Mouse (Mus musculus): ENCODE measurements around the gene Gm28051. TPM values are rescaled to one million over a fixed set of nuclear protein-coding genes. Genes with fewer than 3 reads are reported as not detected.

Gene Gm28051
- total RNA-seq, 2 experiments from 2014 or later, result not detected

DNA sequence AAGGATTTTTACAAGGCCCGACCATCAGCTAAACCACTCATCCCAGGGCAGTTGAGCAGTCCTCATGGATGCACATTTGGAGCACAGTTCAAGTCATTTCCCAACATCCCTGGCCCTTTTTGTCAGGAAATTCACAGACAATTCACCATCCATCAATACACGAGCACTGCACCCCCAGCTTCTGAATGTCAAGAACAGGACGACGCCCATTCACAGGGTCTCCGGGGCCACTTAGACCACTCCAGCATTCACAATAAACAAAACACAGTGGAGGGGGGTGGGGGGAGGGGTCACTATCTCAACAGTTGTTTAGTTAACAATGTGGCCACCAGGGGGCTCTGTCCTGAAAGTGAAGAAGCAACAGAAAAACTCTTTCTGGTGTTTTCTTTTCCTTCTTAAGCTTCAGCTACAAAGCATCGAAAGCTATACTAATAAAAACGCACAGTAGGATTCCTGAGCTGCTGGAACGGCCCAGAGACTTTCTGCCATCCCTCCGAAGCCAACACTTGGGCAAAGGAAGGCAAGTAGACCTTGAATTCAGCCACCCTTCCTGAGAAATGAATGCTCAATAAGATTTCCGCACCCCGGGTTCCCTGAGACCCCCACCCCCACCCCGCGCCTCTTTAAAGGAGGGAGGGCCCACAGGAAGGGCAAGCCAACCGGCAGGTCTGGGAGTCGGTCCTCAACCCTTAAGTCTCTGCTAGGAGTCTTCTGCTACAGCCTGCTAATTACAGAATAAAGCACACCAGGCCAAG lies 55.0 kb downstream of the Gm28051 start:
- peak overlapping the region; percentile 97 for H3K4me3 ChIP-seq
- intact Hi-C loops (cut with DNase I), result loop anchor here (5.0 kb wide), 1 partner anchor 80 kb away; no protein-coding TSS in a partner anchor
- peak; percentile 81 for TF ChIP-seq CTCF (IDR thresholded peaks at IDR 0.05)
- peak; percentile 83 for DNase-seq
- peak overlapping the region; percentile 91 for H3K27ac ChIP-seq

DNA sequence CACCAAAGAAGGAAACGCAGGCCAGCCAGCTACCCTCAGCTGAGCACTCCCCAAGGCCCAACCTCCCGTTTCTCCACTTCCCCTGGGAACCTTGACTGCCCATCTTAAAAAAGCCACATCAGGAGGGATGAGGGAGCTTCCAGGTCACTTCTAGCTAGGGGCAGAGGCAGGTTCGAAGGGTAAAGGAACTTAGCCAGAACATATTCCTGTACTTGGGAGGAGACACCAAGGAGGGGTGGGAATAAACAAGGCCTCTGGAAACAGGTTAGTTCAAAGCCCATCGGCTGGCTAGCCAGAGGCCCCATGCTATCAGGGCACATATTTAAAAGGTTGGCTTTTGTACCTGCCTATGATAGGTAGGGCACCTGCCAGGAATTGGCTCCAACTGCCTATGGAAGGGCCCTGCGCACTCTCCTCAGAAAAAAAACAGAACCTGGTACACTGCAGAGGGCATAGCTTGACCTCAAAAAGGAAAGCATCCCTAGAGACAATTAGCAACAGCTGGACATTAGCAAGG lies 55.8 kb downstream of the Gm28051 start:
- TF ChIP-seq CTCF (IDR thresholded peaks at IDR 0.05), result no peak
- Histone ChIP-seq H3K27ac (no peak overlapping the region; the same call in 1 of the 2 replicates), H3K4me3 (no peak overlapping the region)
- no peak for DNase-seq
- intact Hi-C loops (cut with DNase I), result loop anchor here (5.0 kb wide), 1 partner anchor 79 kb away; no protein-coding TSS in a partner anchor

DNA sequence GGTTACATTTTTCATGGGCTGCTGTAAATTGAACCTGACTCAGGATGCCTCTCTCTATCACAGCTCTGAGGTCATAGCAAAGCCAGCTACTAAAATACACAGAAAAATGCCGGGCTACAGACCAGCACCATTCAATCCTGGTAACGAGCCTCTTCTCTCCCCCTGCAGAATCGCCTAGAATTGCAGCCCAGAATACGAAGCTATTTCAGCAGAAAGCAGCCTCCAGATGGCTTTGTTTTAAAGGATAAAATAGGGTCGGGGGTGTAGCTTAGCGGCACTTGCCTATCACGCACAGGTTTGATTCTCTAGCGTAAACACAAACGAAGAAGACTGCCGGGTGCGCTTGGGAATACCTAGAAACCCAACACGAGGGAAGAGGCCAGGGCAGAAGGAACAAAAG lies 57.1 kb downstream of the Gm28051 start:
- no peak for TF ChIP-seq CTCF (IDR thresholded peaks at IDR 0.05)
- DNase-seq, result no peak
- Histone ChIP-seq H3K4me3 (no peak overlapping the region), H3K27ac (no peak overlapping the region)
- intact Hi-C loops (cut with DNase I), result loop anchor here (5.0 kb wide), 1 partner anchor 78 kb away; no protein-coding TSS in a partner anchor

DNA sequence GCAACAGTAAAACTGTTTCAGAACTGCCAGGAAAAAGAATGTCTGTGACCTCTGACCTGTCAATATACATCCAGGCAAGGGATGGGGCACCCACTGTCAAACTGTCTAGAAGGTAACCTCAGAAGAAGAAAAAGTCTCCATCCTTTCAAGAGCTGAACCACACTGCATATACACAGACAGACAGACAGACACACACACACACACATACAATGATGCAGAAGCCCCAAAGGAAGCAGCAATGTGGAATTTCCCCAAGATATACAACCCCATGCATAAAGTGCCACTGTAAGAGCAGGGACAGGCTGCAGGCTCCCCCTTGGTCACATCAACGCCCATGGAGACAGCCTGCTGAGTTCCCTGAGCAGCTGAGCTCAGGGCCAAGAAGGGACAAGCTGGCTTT lies 58.4 kb downstream of the Gm28051 start:
- Histone ChIP-seq H3K27ac (no peak overlapping the region), H3K4me3 (no peak overlapping the region)
- DNase-seq, result no peak
- no peak for TF ChIP-seq CTCF (IDR thresholded peaks at IDR 0.05)
- intact Hi-C loops (cut with DNase I), result no loop called here

DNA sequence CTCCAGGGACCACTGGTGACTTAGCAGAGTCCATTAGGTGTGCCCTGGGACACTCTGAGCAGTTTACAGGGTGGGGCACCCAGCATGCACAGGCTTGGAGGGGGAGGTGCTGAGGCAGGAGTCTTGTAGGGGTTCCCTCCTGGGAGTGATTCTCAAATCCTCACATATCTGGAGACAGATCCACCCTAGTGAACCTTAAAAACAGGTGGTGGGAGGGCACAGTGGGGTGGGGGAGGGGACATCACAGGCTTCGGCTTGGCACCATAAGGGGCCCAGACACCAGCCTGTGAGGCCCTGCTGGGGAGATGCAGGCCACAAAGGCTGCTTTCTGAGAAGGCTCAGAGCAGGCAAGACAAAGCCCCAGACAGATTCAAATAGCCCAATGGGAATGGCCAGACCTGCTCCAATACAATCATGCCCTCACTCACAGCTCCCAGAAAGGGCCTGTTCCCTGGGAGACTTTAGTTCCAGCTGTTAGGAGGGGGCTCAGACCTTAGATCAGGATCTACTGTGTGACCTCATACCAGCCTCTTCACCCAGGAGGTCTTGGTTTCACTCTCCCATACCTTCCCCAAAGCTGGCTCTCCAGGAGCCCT lies 59.4 kb downstream of the Gm28051 start:
- DNase-seq, result no peak
- H3K27ac ChIP-seq, result no peak overlapping the region
- H3K4me3 ChIP-seq, result no peak overlapping the region
- intact Hi-C loops (cut with DNase I), result no loop called here
- TF ChIP-seq CTCF (IDR thresholded peaks at IDR 0.05), result no peak

DNA sequence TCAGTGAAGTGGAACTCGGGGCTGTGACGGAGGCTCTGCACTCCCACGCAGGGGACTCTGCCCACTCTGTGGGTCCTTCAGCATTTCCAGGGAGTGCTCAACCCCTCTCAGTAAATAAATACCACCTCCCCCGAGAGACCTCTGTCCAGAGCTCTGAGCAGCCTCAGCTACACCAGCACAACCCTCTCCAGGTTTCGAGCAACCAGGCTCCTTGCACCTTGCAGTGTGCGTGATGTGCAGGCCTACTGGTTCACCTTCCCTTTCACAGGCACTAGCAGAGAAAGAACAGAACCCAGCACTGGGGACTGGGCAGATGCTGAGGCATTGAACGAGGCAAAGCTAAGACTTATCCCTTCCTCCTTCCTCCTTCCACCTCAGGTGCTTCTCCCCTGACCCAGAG lies 60.2 kb downstream of the Gm28051 start:
- no peak for TF ChIP-seq CTCF (IDR thresholded peaks at IDR 0.05)
- DNase-seq, result no peak
- intact Hi-C loops (cut with DNase I), result no loop called here
- H3K27ac ChIP-seq, result no peak overlapping the region
- no peak overlapping the region for H3K4me3 ChIP-seq

DNA sequence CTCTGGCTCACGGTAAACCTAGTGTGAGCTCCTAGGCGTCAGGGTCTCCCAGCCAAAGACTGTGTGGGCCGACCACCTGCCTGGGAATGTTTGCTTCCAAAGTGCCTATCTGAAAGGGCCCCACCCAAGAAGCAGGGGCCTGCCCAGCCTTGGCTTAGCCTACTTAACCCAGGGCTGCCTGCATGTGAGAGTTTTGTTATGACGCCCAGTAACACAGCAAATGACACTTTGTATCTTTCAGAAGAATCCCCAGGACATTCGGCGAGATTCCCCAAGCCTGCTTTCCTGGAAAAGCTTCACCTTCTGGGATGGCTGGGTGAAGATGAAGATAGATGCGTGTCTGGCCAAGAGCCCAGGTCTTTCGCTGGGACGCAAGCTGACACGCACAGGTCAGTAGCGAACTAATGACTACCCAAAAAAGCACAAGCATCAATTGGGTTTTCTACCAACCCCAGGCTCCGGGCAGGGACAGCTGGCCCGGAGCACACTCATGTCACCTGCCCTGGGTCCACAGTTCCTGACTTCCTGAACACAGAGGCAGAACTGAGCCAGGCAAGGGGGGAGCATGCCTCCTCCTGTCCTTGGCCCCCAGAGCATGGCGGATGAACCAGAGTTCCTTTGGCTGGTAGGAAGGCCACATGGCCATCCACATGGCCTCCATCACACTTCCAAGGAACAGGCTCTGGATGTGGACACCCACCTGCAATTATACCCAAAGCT lies 60.8 kb downstream of the Gm28051 start:
- Histone ChIP-seq H3K4me3 (no peak overlapping the region), H3K27ac (peak overlapping the region; percentile 49)
- intact Hi-C loops (cut with DNase I), result no loop called here
- no peak for TF ChIP-seq CTCF (IDR thresholded peaks at IDR 0.05)
- DNase-seq, result no peak

DNA sequence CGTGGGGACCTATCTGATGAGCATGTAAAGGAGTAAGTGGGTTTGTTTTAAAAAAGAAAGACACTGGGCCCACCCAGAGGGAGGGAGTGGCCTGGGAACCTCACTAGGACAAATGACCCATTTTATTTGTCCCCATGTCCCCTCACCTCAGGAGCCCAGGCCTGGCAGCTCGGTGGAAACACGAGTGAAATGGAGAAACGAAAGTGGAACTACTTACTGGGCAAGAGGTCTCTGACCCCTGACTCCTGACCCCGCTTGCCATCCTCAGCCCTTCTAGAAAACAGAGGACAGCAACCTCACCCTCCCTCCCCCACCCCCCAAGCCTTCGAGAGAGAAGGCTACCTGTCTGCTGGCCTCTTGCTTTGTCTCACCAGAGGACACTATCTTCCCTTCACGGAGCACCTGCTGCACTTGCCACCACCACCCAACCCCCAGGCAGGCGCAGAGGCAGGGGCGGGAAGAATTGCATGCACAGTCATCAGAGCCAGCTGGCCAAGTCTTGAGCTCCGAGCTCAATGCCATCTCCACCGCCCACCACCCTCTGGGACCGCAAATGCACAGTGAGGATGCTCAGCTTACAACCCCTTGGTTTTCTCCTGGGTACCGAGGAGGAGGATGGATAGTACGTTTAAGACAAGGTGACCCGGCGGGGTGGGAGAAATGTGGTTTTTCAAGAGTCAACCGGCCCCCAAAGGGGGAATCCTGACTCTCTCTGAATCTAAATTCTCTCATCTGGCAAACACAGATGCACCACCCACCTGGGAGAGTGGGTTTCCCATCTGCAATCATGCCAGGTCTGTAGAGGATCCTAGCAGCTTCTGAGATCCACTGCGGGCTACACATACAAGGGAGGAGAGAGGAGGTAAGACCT lies 62.0 kb downstream of the Gm28051 start:
- no peak for DNase-seq
- Histone ChIP-seq H3K4me3 (no peak overlapping the region), H3K27ac (peak overlapping the region; percentile 49; the same call in 1 of the 2 replicates)
- intact Hi-C loops (cut with DNase I), result no loop called here
- no peak for TF ChIP-seq CTCF (IDR thresholded peaks at IDR 0.05)

DNA sequence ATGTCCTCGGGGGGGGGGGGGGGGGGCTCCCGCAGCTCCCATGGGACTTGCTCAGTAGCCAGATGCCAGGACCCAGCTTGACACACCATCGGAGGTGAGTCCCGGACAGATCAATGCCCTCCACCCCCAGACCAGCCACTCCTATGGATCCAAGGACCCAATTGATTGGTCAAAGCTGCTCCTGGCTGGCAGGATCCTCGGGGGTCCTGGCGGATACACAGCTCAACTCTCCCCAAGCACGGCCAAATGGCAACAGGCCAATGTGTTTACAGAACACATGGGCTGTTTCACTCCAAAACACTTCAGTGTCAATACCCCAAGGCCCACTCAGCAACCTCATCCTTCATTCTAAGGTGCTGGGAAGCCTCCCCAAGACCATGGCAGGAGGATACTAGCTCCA lies 65.8 kb downstream of the Gm28051 start:
- intact Hi-C loops (cut with DNase I), result no loop called here
- no peak overlapping the region for H3K4me3 ChIP-seq
- no peak for TF ChIP-seq CTCF (IDR thresholded peaks at IDR 0.05)
- DNase-seq, result no peak
- no peak overlapping the region for H3K27ac ChIP-seq

DNA sequence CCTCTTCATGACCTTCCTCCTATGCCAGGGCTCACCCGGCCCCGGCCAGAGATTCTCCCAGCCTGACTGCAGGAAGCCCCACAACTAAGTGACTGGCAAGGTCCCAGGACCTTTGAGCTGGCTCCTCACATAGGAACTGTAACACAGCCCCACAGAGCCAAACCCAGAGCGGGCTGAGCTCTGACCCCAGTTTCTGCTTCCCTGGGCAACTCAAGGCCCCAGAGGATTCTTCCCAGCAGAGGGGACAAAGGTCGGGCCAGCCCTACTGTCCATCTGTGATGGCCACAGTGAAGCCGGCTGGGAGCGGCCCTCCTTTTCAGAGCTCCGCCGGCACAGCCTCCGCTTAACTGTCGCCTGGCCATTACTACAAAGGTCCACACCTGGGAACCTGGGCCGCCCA lies 66.4 kb downstream of the Gm28051 start:
- Histone ChIP-seq H3K4me3 (peak overlapping the region; percentile 53), H3K27ac (peak overlapping the region; percentile 74)
- no peak for TF ChIP-seq CTCF (IDR thresholded peaks at IDR 0.05)
- DNase-seq, result peak; percentile 77
- intact Hi-C loops (cut with DNase I), result no loop called here

DNA sequence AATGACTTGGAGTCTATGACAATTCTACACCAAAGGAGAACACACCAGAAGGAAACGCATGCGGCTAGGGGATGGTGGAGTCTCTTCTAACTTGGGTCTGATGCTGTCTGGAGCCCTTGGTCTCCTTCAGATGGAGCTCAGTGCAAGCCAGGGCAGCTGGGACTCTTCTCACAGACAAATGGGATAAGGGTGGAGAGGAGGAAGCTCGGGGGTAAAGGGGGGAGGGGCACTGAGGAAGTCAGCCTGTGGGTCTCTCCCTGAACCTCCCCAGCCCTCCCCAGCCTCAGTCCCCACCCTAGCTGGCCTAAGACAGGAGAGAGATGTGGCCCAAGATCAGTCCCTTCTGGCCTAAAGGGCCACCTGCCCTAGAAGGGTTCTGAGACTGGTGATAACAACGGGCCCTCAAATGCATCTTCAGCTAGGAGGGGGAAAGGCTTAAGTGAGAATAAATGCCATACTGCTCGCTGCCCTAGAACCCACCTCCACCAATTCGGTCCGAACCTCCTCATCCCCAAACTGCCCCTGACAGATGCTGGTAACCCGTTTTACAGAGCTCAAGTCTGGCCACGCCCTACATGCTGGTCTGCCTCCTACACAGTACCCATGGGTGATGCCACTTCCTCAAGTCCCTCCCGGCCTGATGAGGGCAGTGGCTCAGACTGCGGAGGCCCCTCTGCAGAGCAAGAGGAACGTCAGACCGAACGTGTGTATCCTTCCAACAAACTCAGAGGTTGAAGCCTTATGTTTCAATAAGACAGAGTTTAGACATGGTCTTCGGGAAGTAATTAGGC lies 67.6 kb downstream of the Gm28051 start:
- no peak for TF ChIP-seq CTCF (IDR thresholded peaks at IDR 0.05)
- no peak for DNase-seq
- intact Hi-C loops (cut with DNase I), result no loop called here
- no peak overlapping the region for H3K4me3 ChIP-seq
- no peak overlapping the region for H3K27ac ChIP-seq

Measured in gastrocnemius, adult 2 months (tissue).